Mouse (Mus musculus): Measurements from ENCODE around the gene Cbln3. TPM values are rescaled to one million over a fixed set of nuclear protein-coding genes. Genes with fewer than 3 reads are reported as not detected.

Gene Cbln3
- polyA plus RNA-seq, 1 experiment from 2014 or later: 0.56 TPM

- DNase-seq (ENCODE audit: low spot score): no peak
- TF ChIP-seq CTCF (IDR thresholded peaks at IDR 0.05; ENCODE audit: low read depth): peak; percentile 58
- TF ChIP-seq EP300 (optimal IDR thresholded peaks at IDR 0.05): no peak
- H3K4me1 ChIP-seq (replicated peaks; ENCODE audit: control insufficient read depth, insufficient read depth): no peaks in the 10 kb centered on the region
- no peak overlapping the region for H3K9ac ChIP-seq (ENCODE audit: low read length)
- H3K27me3 ChIP-seq (ENCODE audit: control insufficient read depth, insufficient read depth, low read length): no peaks in the 10 kb centered on the region
- no peak for ATAC-seq (ENCODE audit: low FRiP score, low TSS enrichment)
- no peak overlapping the region for H3K4me2 ChIP-seq (replicated peaks; ENCODE audit: low read depth)
- 89% methylated on average over 4 of the region's 4 CpGs for WGBS
- no peaks in the 10 kb centered on the region for H3K36me3 ChIP-seq (ENCODE audit: control insufficient read depth, insufficient read depth, low read length)
- H3K27ac ChIP-seq (replicated peaks): no peak overlapping the region
- H3K9me3 ChIP-seq (ENCODE audit: control insufficient read depth, low read length): no peaks in the 10 kb centered on the region
- H3K4me3 ChIP-seq (ENCODE audit: low read depth, low read length): no peak overlapping the region
These were observed 45.5 kb downstream of the Cbln3 start for GRCm38 (mm10) chr14:55838740-55839139.

- DNase-seq (ENCODE audit: low spot score) (no peak), ATAC-seq (ENCODE audit: low FRiP score, low TSS enrichment) (no peak)
- H3K4me3 ChIP-seq (ENCODE audit: low read depth, low read length): no peak overlapping the region
- H3K27ac ChIP-seq (replicated peaks): no peak overlapping the region
- TF ChIP-seq CTCF (IDR thresholded peaks at IDR 0.05; ENCODE audit: low read depth): no peak
- TF ChIP-seq EP300 (optimal IDR thresholded peaks at IDR 0.05): no peak
- no peaks in the 10 kb centered on the region for H3K36me3 ChIP-seq (ENCODE audit: control insufficient read depth, insufficient read depth, low read length)
- no peaks in the 10 kb centered on the region for H3K9me3 ChIP-seq (ENCODE audit: control insufficient read depth, low read length)
- no peak overlapping the region for H3K4me2 ChIP-seq (replicated peaks; ENCODE audit: low read depth)
- H3K27me3 ChIP-seq (ENCODE audit: control insufficient read depth, insufficient read depth, low read length): no peaks in the 10 kb centered on the region
- no peak overlapping the region for H3K9ac ChIP-seq (ENCODE audit: low read length)
- H3K4me1 ChIP-seq (replicated peaks; ENCODE audit: control insufficient read depth, insufficient read depth): no peaks in the 10 kb centered on the region
- WGBS: 91% methylated on average over 5 of the region's 5 CpGs
These were observed 45.9 kb downstream of the Cbln3 start for GRCm38 (mm10) chr14:55838312-55838711.

- Histone ChIP-seq H3K27ac (replicated peaks) (no peak overlapping the region), H3K4me2 (replicated peaks; ENCODE audit: low read depth) (no peak overlapping the region)
These were observed 49.2 kb downstream of the Cbln3 start for GRCm38 (mm10) chr14:55834808-55835533.

GRCm38 (mm10) chr14:55833126-55833525 is 51.1 kb downstream of the Cbln3 start:
- TF ChIP-seq CTCF (IDR thresholded peaks at IDR 0.05; ENCODE audit: low read depth) (no peak), EP300 (optimal IDR thresholded peaks at IDR 0.05) (no peak)
- H3K36me3 ChIP-seq (ENCODE audit: control insufficient read depth, insufficient read depth, low read length): 0 out of 2 replicates have a peak, but pooled peaks cover 4% of the 10 kb centered on the region

More at GRCm38 (mm10) chr14:55834808-55835533, 49.2 kb downstream of the Cbln3 start:
- ATAC-seq (ENCODE audit: low FRiP score, low TSS enrichment) (no peak), DNase-seq (ENCODE audit: low spot score) (no peak)
- H3K36me3 ChIP-seq (ENCODE audit: control insufficient read depth, insufficient read depth, low read length): 0 out of 2 replicates have a peak, but pooled peaks cover 4% of the 10 kb centered on the region
- no peaks in the 10 kb centered on the region for H3K4me1 ChIP-seq (replicated peaks; ENCODE audit: control insufficient read depth, insufficient read depth)
- H3K9me3 ChIP-seq (ENCODE audit: control insufficient read depth, low read length): no peaks in the 10 kb centered on the region
- 81% methylated on average over 5 of the region's 5 CpGs for WGBS
- H3K27me3 ChIP-seq (ENCODE audit: control insufficient read depth, insufficient read depth, low read length): no peaks in the 10 kb centered on the region
- TF ChIP-seq EP300 (optimal IDR thresholded peaks at IDR 0.05) (no peak), CTCF (IDR thresholded peaks at IDR 0.05; ENCODE audit: low read depth) (no peak)
- H3K9ac ChIP-seq (ENCODE audit: low read length): no peak overlapping the region
- H3K4me3 ChIP-seq (ENCODE audit: low read depth, low read length): no peak overlapping the region

GRCm38 (mm10) chr14:55830331-55830730 is 53.9 kb downstream of the Cbln3 start:
- ATAC-seq (ENCODE audit: low FRiP score, low TSS enrichment) (no peak), DNase-seq (ENCODE audit: low spot score) (no peak)
- Histone ChIP-seq H3K27ac (replicated peaks) (no peak overlapping the region), H3K27me3 (ENCODE audit: control insufficient read depth, insufficient read depth, low read length) (no peaks in the 10 kb centered on the region), H3K4me3 (ENCODE audit: low read depth, low read length) (no peak overlapping the region), H3K9me3 (ENCODE audit: control insufficient read depth, low read length) (no peaks in the 10 kb centered on the region), H3K4me2 (replicated peaks; ENCODE audit: low read depth) (no peak overlapping the region), H3K4me1 (replicated peaks; ENCODE audit: control insufficient read depth, insufficient read depth) (no peaks in the 10 kb centered on the region), H3K9ac (ENCODE audit: low read length) (no peak overlapping the region), H3K36me3 (ENCODE audit: control insufficient read depth, insufficient read depth, low read length) (0 out of 2 replicates have a peak, but pooled peaks cover 4% of the 10 kb centered on the region)
- 78% methylated on average over 4 of the region's 4 CpGs for WGBS
- TF ChIP-seq CTCF (IDR thresholded peaks at IDR 0.05; ENCODE audit: low read depth): no peak
- no peak for TF ChIP-seq EP300 (optimal IDR thresholded peaks at IDR 0.05)

More at GRCm38 (mm10) chr14:55833126-55833525, 51.1 kb downstream of the Cbln3 start:
- no peaks in the 10 kb centered on the region for H3K9me3 ChIP-seq (ENCODE audit: control insufficient read depth, low read length)
- no peaks in the 10 kb centered on the region for H3K4me1 ChIP-seq (replicated peaks; ENCODE audit: control insufficient read depth, insufficient read depth)
- WGBS: 70% methylated on average over 4 of the region's 4 CpGs
- DNase-seq (ENCODE audit: low spot score): no peak
- no peak for ATAC-seq (ENCODE audit: low FRiP score, low TSS enrichment)
- H3K27me3 ChIP-seq (ENCODE audit: control insufficient read depth, insufficient read depth, low read length): no peaks in the 10 kb centered on the region
- H3K4me2 ChIP-seq (replicated peaks; ENCODE audit: low read depth): no peak overlapping the region
- no peak overlapping the region for H3K27ac ChIP-seq (replicated peaks)
- H3K9ac ChIP-seq (ENCODE audit: low read length): no peak overlapping the region
- H3K4me3 ChIP-seq (ENCODE audit: low read depth, low read length): no peak overlapping the region

GRCm38 (mm10) chr14:55829854-55830253 is 54.3 kb downstream of the Cbln3 start:
- H3K27me3 ChIP-seq (ENCODE audit: control insufficient read depth, insufficient read depth, low read length): no peaks in the 10 kb centered on the region
- H3K36me3 ChIP-seq (ENCODE audit: control insufficient read depth, insufficient read depth, low read length): 0 out of 2 replicates have a peak, but pooled peaks cover 4% of the 10 kb centered on the region
- no peak overlapping the region for H3K27ac ChIP-seq (replicated peaks)
- TF ChIP-seq EP300 (optimal IDR thresholded peaks at IDR 0.05) (no peak), CTCF (IDR thresholded peaks at IDR 0.05; ENCODE audit: low read depth) (no peak)
- no peaks in the 10 kb centered on the region for H3K4me1 ChIP-seq (replicated peaks; ENCODE audit: control insufficient read depth, insufficient read depth)
- WGBS: 90% methylated on average over 16 of the region's 16 CpGs
- ATAC-seq (ENCODE audit: low FRiP score, low TSS enrichment) (no peak), DNase-seq (ENCODE audit: low spot score) (no peak)
- H3K4me3 ChIP-seq (ENCODE audit: low read depth, low read length): no peak overlapping the region
- H3K9ac ChIP-seq (ENCODE audit: low read length): no peak overlapping the region
- H3K9me3 ChIP-seq (ENCODE audit: control insufficient read depth, low read length): no peaks in the 10 kb centered on the region
- no peak overlapping the region for H3K4me2 ChIP-seq (replicated peaks; ENCODE audit: low read depth)

Other genes with a start within 250 kb of the Cbln3 start
- gene Ipo4, start 248.4 kb downstream of the Cbln3 start, polyA plus RNA-seq (2015; fragmentation: Nextera tagmentation; extraction: Ambion mirVana): 28.8 and 38.3 TPM in 2 replicates
- gene Gm49378, start 246.5 kb downstream of the Cbln3 start, polyA plus RNA-seq (2015; fragmentation: Nextera tagmentation; extraction: Ambion mirVana): 1.2 and 1.3 TPM in 2 replicates
- gene Tm9sf1, start 240.6 kb downstream of the Cbln3 start, polyA plus RNA-seq (2015; fragmentation: Nextera tagmentation; extraction: Ambion mirVana): 71.7 and 75.6 TPM in 2 replicates
- gene Tssk4, start 234.2 kb downstream of the Cbln3 start, polyA plus RNA-seq (2015; fragmentation: Nextera tagmentation; extraction: Ambion mirVana): 0.46 and 0.57 TPM in 2 replicates
- 46.5 and 50.6 TPM in 2 replicates for gene Mdp1, start 223.9 kb downstream of the Cbln3 start, polyA plus RNA-seq (2015; fragmentation: Nextera tagmentation; extraction: Ambion mirVana)
- gene Gmpr2, start 212.5 kb downstream of the Cbln3 start, polyA plus RNA-seq (2015; fragmentation: Nextera tagmentation; extraction: Ambion mirVana): 24.8 and 26.8 TPM in 2 replicates
- gene Nedd8, start 212.3 kb downstream of the Cbln3 start, polyA plus RNA-seq (2015; fragmentation: Nextera tagmentation; extraction: Ambion mirVana): 402 and 425 TPM in 2 replicates
- gene Tinf2, start 202.6 kb downstream of the Cbln3 start, polyA plus RNA-seq (2015; fragmentation: Nextera tagmentation; extraction: Ambion mirVana): 17.5 and 17.8 TPM in 2 replicates
- 79.0 and 80.6 TPM in 2 replicates for gene Tgm1, start 170.5 kb downstream of the Cbln3 start, polyA plus RNA-seq (2015; fragmentation: Nextera tagmentation; extraction: Ambion mirVana)
- 25.7 and 27.3 TPM in 2 replicates for gene Rabggta, start 162.1 kb downstream of the Cbln3 start, polyA plus RNA-seq (2015; fragmentation: Nextera tagmentation; extraction: Ambion mirVana)
- 92.3 and 99.5 TPM in 2 replicates for gene Dhrs1, start 138.7 kb downstream of the Cbln3 start, polyA plus RNA-seq (2015; fragmentation: Nextera tagmentation; extraction: Ambion mirVana)
- 16.8 and 19.8 TPM in 2 replicates for gene Nop9, start 138.7 kb downstream of the Cbln3 start, polyA plus RNA-seq (2015; fragmentation: Nextera tagmentation; extraction: Ambion mirVana)
- 12.3 and 13.6 TPM in 2 replicates for gene Cideb, start 125.9 kb downstream of the Cbln3 start, polyA plus RNA-seq (2015; fragmentation: Nextera tagmentation; extraction: Ambion mirVana)
- gene Ltb4r2, start 123.0 kb downstream of the Cbln3 start, polyA plus RNA-seq (2015; fragmentation: Nextera tagmentation; extraction: Ambion mirVana): 3.2 and 3.8 TPM in 2 replicates
- gene Ltb4r1, start 118.4 kb downstream of the Cbln3 start, polyA plus RNA-seq (2015; fragmentation: Nextera tagmentation; extraction: Ambion mirVana): 1.8 TPM in 2 replicates
- 2.3 and 2.5 TPM in 2 replicates for gene Adcy4, start 100.3 kb downstream of the Cbln3 start, polyA plus RNA-seq (2015; fragmentation: Nextera tagmentation; extraction: Ambion mirVana)
- gene Ripk3, start 95.5 kb downstream of the Cbln3 start, polyA plus RNA-seq (2015; fragmentation: Nextera tagmentation; extraction: Ambion mirVana): 8.7 and 13.2 TPM in 2 replicates
- gene Nfatc4, start 61.2 kb downstream of the Cbln3 start, polyA plus RNA-seq (2015; fragmentation: Nextera tagmentation; extraction: Ambion mirVana): 11.2 and 12.5 TPM in 2 replicates
- gene Nynrin, start 30.4 kb downstream of the Cbln3 start, polyA plus RNA-seq (2015; fragmentation: Nextera tagmentation; extraction: Ambion mirVana): 2.8 and 3.2 TPM in 2 replicates
- 6.4 and 7.5 TPM in 2 replicates for gene Khnyn, start 555 bp upstream of the Cbln3 start, polyA plus RNA-seq (2015; fragmentation: Nextera tagmentation; extraction: Ambion mirVana)
- gene Sdr39u1, start 15.9 kb upstream of the Cbln3 start, polyA plus RNA-seq (2015; fragmentation: Nextera tagmentation; extraction: Ambion mirVana): 48.4 and 52.0 TPM in 2 replicates
- 15.4 and 17.5 TPM in 2 replicates for gene Cma1, start 60.3 kb upstream of the Cbln3 start, polyA plus RNA-seq (2015; fragmentation: Nextera tagmentation; extraction: Ambion mirVana)
- gene Cma2, start 66.6 kb upstream of the Cbln3 start, polyA plus RNA-seq (2015; fragmentation: Nextera tagmentation; extraction: Ambion mirVana): 0.23 TPM in 1 of 2 replicates, not detected in the other
- 0.13 TPM in 1 of 2 replicates, not detected in the other for gene Mcpt1, start 133.6 kb upstream of the Cbln3 start, polyA plus RNA-seq (2015; fragmentation: Nextera tagmentation; extraction: Ambion mirVana)
- gene Mcpt9, start 146.1 kb upstream of the Cbln3 start, polyA plus RNA-seq (2015; fragmentation: Nextera tagmentation; extraction: Ambion mirVana): not detected in 2 replicates
- gene Mcpt2, start 157.6 kb upstream of the Cbln3 start, polyA plus RNA-seq (2015; fragmentation: Nextera tagmentation; extraction: Ambion mirVana): 1.7 and 1.8 TPM in 2 replicates
- gene Mcpt4, start 177.9 kb upstream of the Cbln3 start, polyA plus RNA-seq (2015; fragmentation: Nextera tagmentation; extraction: Ambion mirVana): 3.7 TPM in 2 replicates
- 0.16 and 0.30 TPM in 2 replicates for gene Mcpt8, start 200.9 kb upstream of the Cbln3 start, polyA plus RNA-seq (2015; fragmentation: Nextera tagmentation; extraction: Ambion mirVana)
- 0.13 and 0.18 TPM in 2 replicates for gene Ctsg, start 218.2 kb upstream of the Cbln3 start, polyA plus RNA-seq (2015; fragmentation: Nextera tagmentation; extraction: Ambion mirVana)
- not detected in 2 replicates for gene Gzme, start 236.2 kb upstream of the Cbln3 start, polyA plus RNA-seq (2015; fragmentation: Nextera tagmentation; extraction: Ambion mirVana)
- gene Gzmd, start 248.2 kb upstream of the Cbln3 start, polyA plus RNA-seq (2015; fragmentation: Nextera tagmentation; extraction: Ambion mirVana): not detected in 2 replicates

Data from stomach, postnatal 0 days (tissue).